Mouse (Mus musculus) spleen, postnatal 36 days (tissue): ENCODE results near the gene Tmem50a.
A peak's percentile ranks its signal among the peaks of the same experiment; 100 is the strongest.
"Not testable (repeated sequence)": the region's sequence is repeated elsewhere in the genome, so short reads cannot be mapped to it uniquely, and the experiment has no call there.

ENCODE experiments used
- DNase-seq, 2 experiments: peaks; one replicate each; pipeline ENCODE4 v3.0.0; 2022; ENCODE audit warnings: low spot score in 2 of 2, mixed read lengths in 1 of 2

The Tmem50a gene

GRCm38 (mm10) chr4:134923258-134924018 is 8.6 kb upstream of the Tmem50a start, which contains the start of gene Rsrp1:
Gene Rsrp1, plus strand, starts transcription at chr4:134923592.
- DNase-seq, result peak; percentile 97

DNA sequence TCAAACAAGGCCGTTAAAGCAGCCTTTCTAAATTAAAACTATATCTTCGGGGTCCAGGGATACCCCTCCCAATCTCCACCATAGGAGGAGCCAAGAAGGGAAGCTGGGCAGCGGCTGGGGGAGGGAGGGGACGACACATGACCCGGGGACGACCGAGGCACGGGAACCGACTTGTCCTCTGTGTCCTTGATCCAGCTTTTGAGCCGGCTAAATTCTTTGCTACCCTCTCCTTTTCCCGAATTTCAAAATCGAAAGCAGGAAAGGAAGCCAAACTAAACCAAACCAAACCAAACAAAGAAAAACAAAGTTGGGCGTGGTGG is 8.1 kb upstream of the Tmem50a start:
- DNase-seq, result peak; percentile 67 to 77

DNA sequence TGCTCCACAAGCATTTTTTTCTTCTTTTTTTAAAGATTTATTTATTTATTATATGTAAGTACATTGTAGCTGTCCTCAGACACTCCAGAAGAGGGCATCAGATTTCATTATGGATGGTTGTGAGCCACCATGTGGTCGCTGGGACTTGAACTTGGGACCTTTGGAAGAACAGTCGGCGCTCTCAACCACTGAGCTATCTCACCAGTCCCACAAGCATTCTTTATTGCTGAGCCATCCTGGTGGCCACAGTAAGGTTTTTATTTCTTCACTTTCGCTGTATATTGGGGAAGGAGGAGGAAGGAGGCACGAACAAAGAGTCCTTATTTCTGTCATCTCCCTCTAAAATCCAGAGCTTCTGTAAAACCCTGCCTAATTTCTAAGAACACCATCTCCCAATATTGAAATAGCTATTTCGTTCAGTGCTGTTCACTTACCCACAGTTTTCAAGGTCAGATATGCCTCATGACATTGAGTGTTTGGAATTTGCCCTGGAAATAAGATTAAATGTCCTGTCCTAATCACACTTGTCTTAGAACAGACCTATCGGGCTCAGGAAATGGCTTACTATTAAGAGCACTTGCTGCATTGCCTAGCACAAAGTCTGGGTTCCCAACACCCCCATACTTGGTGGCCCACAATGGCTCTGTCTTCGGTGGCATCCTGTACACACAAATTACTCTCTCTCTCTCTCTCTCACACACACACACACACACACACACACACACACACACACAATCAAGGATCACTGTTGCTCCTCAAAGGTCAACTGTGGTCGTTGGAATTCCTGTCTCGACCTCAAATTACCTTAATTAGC is 7.5 kb upstream of the Tmem50a start:
- no peak for DNase-seq

DNA sequence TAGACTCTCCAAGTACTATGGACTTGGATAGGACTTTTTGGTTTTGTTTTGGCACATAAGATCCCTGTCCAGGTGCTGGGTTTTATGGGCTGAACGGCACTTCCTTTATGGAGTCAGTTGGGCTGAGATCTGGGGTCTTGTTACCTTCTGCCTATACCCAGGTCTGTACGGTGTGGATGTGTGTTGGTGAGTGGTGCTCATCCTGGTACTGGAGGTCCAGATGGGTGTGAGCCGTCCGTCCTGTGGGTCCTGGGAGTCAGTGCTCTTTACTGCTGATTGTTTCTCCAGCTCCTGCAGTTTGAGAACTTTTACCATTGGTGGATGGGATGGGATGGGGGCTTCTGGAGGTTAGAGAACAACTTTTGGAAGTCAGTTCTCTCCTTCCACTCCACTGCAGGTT is 6.9 kb upstream of the Tmem50a start:
- no peak for DNase-seq

DNA sequence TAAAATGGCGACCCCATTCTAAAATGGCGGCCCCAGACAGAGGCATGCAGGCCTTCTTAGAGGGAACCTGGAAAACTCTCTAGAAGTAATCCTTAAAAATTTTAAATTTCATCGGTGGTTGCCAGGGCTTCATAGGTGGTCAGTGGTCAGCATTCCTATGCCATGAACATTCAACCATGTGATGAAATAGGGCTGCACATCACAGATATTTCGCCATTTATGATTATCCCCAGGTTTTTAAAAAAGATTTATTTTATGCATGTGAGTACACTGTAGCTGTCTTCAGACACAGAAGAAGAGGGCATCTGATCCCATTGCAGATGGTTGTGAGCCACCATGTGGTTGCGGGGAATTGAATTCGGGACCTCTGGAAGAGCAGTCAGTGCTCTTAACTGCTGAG is 5.8 kb upstream of the Tmem50a start:
- no peak for DNase-seq

DNA sequence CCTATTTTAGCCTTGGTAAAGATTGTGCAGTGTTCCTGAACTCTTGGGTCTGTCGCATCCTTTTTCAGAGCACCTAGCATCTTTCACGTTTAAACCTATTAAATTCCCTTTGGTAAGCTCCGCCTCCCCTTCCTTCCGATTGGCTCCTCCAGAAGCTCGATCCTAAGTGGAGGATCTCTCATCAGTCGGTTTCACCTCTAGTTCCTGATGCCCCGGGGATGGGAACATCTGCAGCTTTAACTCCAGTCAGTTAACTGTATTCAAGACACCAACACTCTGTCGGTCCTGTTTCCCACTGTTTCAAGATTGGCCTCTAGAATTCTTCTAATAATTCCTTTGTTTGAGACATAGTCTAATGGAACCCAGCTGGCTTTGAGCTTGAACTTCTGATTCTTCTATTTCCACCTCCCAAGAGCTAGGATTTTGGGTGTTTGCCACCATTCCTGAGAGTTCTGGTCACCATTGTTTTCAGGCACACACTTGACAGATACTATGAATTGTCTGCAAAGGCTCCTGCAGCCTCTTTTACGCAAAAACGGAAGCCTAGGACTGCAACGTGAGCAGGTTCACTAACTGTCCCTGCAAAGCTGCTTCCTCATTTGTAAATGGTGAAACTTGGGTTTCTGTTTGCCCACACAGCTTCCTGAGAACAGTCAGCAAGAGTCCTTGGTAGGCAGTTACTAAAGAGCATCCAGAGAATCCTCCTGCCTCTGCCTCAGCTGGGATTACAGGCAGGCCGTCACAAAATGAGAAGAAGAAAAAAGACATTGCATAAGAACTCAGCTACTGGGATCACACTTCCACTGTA is 5.1 kb upstream of the Tmem50a start:
- DNase-seq, result peak; percentile 82 to 84

DNA sequence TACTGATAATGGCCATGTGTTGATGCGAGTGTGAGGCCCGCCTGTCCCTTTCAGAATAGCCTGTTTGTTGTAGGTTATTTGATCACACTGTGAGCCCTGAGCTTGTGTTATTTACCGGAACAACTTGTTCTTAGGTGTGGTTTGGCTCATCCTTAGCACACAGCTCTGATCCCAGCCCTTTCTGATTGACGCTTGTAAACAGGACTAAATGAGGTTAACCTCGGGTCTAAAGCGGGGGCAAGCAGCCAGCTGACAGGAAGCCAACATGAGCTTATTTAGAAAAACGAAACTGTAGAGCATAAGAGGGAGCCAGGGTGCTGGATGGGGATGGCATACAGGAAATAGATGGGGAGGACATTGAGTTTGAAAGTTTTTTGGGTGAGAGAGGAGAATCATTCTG is 3.6 kb upstream of the Tmem50a start:
- DNase-seq, result peak; percentile 73 to 78

DNA sequence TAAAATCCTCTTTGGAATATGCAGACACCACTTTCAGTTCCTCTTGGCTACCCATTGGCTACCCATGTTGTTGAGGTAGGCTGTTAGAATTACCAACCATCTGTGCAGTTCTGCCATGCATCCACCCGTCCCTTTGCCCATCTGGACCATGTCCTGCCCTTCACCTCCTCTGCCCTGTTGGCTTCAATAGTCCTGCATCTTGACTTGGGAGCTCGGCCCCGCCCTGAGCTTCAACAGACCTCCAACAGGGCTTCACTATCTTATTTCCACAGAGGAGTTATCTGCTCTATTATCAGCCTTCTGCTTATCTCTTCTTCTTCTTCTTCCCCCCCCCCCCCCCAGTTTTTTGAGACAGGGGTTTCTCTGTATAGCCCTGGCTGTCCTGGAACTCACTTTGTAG is 2.4 kb upstream of the Tmem50a start:
- DNase-seq, result no peak

GRCm38 (mm10) chr4:134915223-134916050 is 613 bp upstream of the Tmem50a start:
- no peak for DNase-seq

- peak in 1 of 2 experiments; percentile 70 for DNase-seq
Measured at GRCm38 (mm10) chr4:134914122-134914863, 531 bp downstream of the Tmem50a start.

DNA sequence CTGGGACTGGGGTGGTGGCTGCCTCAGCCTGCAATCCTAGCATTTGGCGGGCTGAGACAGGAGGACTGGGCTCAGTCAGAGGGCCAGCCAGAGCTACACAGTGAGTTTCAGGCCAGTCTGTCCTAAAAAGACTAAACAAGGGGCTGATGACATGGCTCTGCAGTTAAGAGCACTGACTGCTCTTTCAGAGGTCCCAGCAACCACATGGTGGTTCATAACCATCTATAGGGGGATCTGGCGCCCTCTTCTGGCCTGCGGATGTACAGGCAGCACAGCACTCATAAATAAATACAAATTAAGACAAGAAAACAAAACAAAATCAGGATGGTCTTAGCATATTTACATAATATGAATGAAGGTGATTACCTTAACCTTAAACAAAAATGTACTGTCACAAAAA is 1.4 kb downstream of the Tmem50a start:
- peak; percentile 71 to 78 for DNase-seq

DNA sequence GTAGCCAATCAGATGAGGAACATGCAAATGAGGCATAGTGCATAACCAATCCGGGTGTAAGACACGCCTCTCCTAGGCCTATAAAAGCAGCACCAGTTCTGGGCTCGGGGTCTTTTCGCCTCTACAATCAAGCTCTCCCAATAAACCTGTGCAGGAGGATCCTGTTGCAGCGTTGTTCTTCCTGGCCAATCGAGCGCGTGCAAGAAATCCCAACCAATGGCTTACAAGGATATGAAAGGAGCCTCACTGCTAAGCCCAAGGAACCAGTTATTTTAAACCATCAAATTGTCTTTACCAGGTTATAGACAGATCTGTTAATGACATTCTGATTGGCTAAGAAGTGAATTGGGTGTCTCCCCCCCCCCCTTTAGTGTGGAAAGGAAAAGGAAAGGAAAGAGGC is 3.4 kb downstream of the Tmem50a start:
- DNase-seq, result not testable (repeated sequence)

DNA sequence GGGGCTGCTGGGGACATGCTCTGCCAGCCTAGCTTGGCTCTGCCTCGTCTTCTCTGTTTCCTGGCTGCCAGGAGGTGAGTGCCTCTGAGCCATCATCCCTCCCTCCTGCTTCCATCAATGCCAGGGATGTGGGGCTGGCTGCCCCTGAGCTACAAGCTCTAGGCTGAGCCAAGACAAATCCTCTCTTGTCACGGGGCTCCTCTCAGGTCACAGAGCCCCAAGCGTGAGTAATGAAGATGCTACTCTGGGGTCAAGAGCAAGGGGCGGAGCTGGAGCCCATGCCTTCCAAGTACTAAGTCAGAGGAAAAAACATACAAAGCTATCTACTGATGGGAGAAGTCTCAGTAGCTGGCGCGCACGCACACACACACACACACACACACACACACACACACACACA is 11.8 kb downstream of the Tmem50a start:
- DNase-seq, result no peak

GRCm38 (mm10) chr4:134901126-134901525 is 13.7 kb downstream of the Tmem50a start:
- DNase-seq, result no peak

GRCm38 (mm10) chr4:134897256-134897655 is 17.6 kb downstream of the Tmem50a start:
- DNase-seq, result no peak

DNA sequence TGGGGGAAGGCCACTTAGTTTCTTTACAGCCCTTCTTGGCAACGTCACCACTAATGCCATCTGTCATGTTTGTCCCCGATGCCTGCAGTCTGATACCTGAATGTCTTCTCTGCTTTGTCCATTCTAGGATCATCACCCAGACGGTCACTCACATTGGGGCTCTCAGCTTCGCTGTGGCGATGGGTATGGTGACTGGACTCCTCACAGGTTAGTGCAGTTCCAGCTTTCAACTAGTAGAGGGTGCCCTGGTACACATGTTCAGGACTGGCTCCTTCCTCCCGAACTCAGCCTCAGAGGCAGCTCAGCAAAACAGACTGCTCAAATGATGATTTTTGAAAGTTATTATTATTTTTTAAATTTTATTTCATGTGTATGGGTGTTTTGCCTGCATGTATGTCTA is 22.7 kb downstream of the Tmem50a start:
- DNase-seq, result peak; percentile 45 to 59

- DNase-seq, result no peak
Measured at GRCm38 (mm10) chr4:134884364-134884763, 30.5 kb downstream of the Tmem50a start.

GRCm38 (mm10) chr4:134883808-134884207 is 31.0 kb downstream of the Tmem50a start:
- no peak for DNase-seq

- DNase-seq, result peak; percentile 27 to 48
Measured at GRCm38 (mm10) chr4:134883266-134883665, 31.6 kb downstream of the Tmem50a start.

DNA sequence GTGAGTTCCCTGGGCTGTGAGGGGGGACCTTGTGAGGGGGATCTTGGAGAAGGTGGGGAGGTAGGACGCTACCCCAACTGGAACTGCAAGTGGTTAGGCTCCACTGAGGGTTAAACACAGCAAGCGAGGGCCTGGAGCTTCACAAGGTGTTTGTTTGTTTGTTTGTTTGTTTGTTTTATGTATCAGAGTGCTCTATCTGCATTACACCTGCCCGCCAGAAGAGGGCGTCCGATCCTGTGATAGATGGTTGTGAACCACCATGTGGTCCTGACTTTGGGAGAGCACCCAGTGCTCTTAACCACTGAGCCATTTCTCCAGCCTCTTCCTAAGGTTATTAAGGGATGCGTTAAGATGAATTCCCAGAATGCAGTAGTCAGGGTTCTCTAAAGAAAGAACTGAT is 34.8 kb downstream of the Tmem50a start:
- DNase-seq, result no peak
